Mouse (Mus musculus): ENCODE data around the gene Gm4567. TPM values are rescaled to one million over a fixed set of nuclear protein-coding genes. Genes with fewer than 3 reads are reported as not detected.
"Not testable (repeated sequence)": the region's sequence is repeated elsewhere in the genome, so short reads cannot be mapped to it uniquely, and the experiment has no call there.

Gm4567 gene
- polyA plus RNA-seq (2015; fragmentation: Nextera tagmentation; extraction: Ambion mirVana), result not detected in 2 replicates

DNA sequence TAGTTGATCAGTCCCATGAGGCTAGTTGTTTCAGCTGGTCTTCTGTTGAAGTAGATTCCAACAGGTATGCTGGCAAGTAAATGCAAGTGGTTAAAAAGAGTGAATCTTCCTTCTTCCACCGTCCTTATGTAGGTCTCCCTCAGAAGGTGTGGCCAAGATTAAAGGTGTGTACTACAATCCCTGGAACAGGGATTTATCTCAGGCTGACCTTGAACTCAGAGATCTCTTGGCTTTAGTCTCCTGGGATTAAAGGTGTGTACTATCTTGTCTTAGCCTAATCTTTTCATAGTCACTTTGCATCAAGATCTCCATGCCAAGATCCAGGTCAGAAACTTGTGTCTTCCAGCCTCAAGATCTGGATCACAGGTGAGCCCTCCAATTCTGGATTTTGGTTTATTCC lies at the start of gene Gm4567:
Gene Gm4567, minus strand, starts transcription at position 101 of the 400 bp plus-strand sequence.
- H3K27me3 ChIP-seq (replicated peaks; ENCODE audit: control insufficient read depth, insufficient read depth, low read length); H3K4me2 ChIP-seq (replicated peaks; ENCODE audit: low read depth); H3K4me1 ChIP-seq (replicated peaks; ENCODE audit: control insufficient read depth, insufficient read depth, low read length); H3K27ac ChIP-seq (ENCODE audit: low read depth, low read length); H3K4me3 ChIP-seq (ENCODE audit: low read depth, low read length); ATAC-seq; H3K9me3 ChIP-seq (ENCODE audit: control insufficient read depth); H3K36me3 ChIP-seq (ENCODE audit: control insufficient read depth, insufficient read depth); H3K9ac ChIP-seq (ENCODE audit: low read depth, low read length): not testable (repeated sequence)
- no CpG with 5 or more reads among the region's 1 CpGs for WGBS

DNA sequence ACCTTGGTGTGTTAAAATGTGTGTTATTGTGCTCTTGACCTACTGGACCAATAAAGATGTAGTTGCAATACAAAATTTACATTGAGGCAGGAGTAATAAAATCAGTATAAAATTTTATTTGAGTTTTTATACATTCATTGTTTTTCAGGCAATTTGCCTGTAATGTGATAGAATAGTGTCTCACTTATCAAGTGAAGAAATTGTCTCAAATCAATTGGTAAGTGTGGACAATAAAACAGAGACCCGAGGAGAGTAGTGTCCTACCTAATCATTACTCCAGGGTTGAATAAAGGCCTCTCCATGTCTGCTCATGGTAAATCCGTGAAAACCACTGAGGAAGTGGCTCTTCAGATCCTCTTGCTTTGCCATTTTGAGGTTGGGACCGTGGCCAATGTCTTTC lies 41.9 kb upstream of the Gm4567 start, which contains the start of gene Vmn1r157:
Gene Vmn1r157, plus strand, starts transcription at position 301 of the 400 bp plus-strand sequence.
- not testable (repeated sequence) for H3K9ac ChIP-seq (ENCODE audit: low read depth, low read length); H3K27ac ChIP-seq (ENCODE audit: low read depth, low read length); H3K4me3 ChIP-seq (ENCODE audit: low read depth, low read length); ATAC-seq; H3K4me1 ChIP-seq (replicated peaks; ENCODE audit: control insufficient read depth, insufficient read depth, low read length); H3K27me3 ChIP-seq (replicated peaks; ENCODE audit: control insufficient read depth, insufficient read depth, low read length); H3K36me3 ChIP-seq (ENCODE audit: control insufficient read depth, insufficient read depth); H3K4me2 ChIP-seq (replicated peaks; ENCODE audit: low read depth); H3K9me3 ChIP-seq (ENCODE audit: control insufficient read depth)
- WGBS, result 27% methylated on average over 2 of the region's 3 CpGs

DNA sequence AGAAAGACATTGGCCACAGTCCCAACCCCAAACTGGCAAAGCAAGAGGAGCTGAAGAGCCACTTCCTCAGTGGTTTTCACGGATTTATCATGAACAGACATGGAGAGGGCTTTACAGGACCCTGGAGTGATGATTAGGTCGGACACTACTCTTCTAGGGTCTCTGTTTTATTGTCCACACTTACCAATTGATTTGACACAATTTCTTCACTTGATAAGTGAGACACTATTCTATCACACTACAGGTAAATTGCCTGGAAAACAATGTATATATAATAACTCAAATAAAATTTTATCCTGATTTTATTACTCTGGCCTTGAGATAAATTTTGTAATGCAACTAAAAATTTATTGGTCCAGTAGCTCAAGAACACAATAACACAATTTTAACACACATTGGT lies 27.3 kb downstream of the Gm4567 start, which contains the start of gene Gm8693:
Gene Gm8693, minus strand, starts transcription at position 101 of the 400 bp plus-strand sequence.
- H3K9me3 ChIP-seq (ENCODE audit: control insufficient read depth); H3K36me3 ChIP-seq (ENCODE audit: control insufficient read depth, insufficient read depth); H3K27ac ChIP-seq (ENCODE audit: low read depth, low read length); ATAC-seq; H3K9ac ChIP-seq (ENCODE audit: low read depth, low read length); H3K4me3 ChIP-seq (ENCODE audit: low read depth, low read length); H3K4me1 ChIP-seq (replicated peaks; ENCODE audit: control insufficient read depth, insufficient read depth, low read length); H3K27me3 ChIP-seq (replicated peaks; ENCODE audit: control insufficient read depth, insufficient read depth, low read length); H3K4me2 ChIP-seq (replicated peaks; ENCODE audit: low read depth): not testable (repeated sequence)
- WGBS, result no CpG with 5 or more reads among the region's 2 CpGs

Other genes with a start within 250 kb of the Gm4567 start
- gene Vmn1r151, start 220.0 kb downstream of the Gm4567 start, polyA plus RNA-seq (2015; fragmentation: Nextera tagmentation; extraction: Ambion mirVana), result not detected in 2 replicates
- not detected in 2 replicates for gene Vmn1r152, start 196.7 kb downstream of the Gm4567 start, polyA plus RNA-seq (2015; fragmentation: Nextera tagmentation; extraction: Ambion mirVana)
- not detected in 2 replicates for gene Gm8677, start 184.8 kb downstream of the Gm4567 start, polyA plus RNA-seq (2015; fragmentation: Nextera tagmentation; extraction: Ambion mirVana)
- gene Gm4201, start 154.4 kb downstream of the Gm4567 start, polyA plus RNA-seq (2015; fragmentation: Nextera tagmentation; extraction: Ambion mirVana), result not detected in 2 replicates
- not detected in 2 replicates for gene Gm4565, start 131.6 kb downstream of the Gm4567 start, polyA plus RNA-seq (2015; fragmentation: Nextera tagmentation; extraction: Ambion mirVana)
- not detected in 2 replicates for gene Vmn1r155, start 61.7 kb downstream of the Gm4567 start, polyA plus RNA-seq (2015; fragmentation: Nextera tagmentation; extraction: Ambion mirVana)
- gene Gm8693, start 27.4 kb downstream of the Gm4567 start, polyA plus RNA-seq (2015; fragmentation: Nextera tagmentation; extraction: Ambion mirVana), result not detected in 2 replicates
- gene Vmn1r157, start 42.0 kb upstream of the Gm4567 start, polyA plus RNA-seq (2015; fragmentation: Nextera tagmentation; extraction: Ambion mirVana), result not detected in 2 replicates
- not detected in 2 replicates for gene Vmn1r158, start 71.1 kb upstream of the Gm4567 start, polyA plus RNA-seq (2015; fragmentation: Nextera tagmentation; extraction: Ambion mirVana)
- not detected in 2 replicates for gene Vmn1r159, start 123.9 kb upstream of the Gm4567 start, polyA plus RNA-seq (2015; fragmentation: Nextera tagmentation; extraction: Ambion mirVana)
- not detected in 2 replicates for gene Vmn1r160, start 151.5 kb upstream of the Gm4567 start, polyA plus RNA-seq (2015; fragmentation: Nextera tagmentation; extraction: Ambion mirVana)